Mouse (Mus musculus) forebrain, embryonic 10.5 days (tissue): ENCODE measurements at regions not wholly inside any gene's neighbourhood (a gene's known extent, or its start where the extent isn't known, plus 50 kb on each side); places are given as distances from the start of the nearest gene placed in this dataset.

Source experiments
- DNase-seq: peaks from one replicate; pipeline ENCODE4 v3.0.0-alpha.2; 2017; ENCODE audit warnings: low spot score; ENCODE audit errors: extremely low spot score
- H3K27ac ChIP-seq: fragments of 300-500 bp; sonication (generic); 2 replicates; pipeline ENCODE4 v1.5.1; 2016; ENCODE audit warnings: mild to moderate bottlenecking
- H3K27me3 ChIP-seq: fragments of 300-500 bp; sonication (generic); 2 replicates; pipeline ENCODE4 v1.6.1; 2016; ENCODE audit warnings: mild to moderate bottlenecking; ENCODE audit not compliant: poor library complexity, severe bottlenecking
- H3K36me3 ChIP-seq: fragments of 300-500 bp; sonication (generic); replicated peaks from 2 replicates; pipeline ENCODE4 v1.6.1; 2016; ENCODE audit warnings: mild to moderate bottlenecking, moderate library complexity
- H3K4me1 ChIP-seq: fragments of 300-500 bp; sonication (generic); 2 replicates; pipeline ENCODE4 v1.6.1; 2016
- H3K4me3 ChIP-seq: fragments of 300-500 bp; sonication (generic); 2 replicates; pipeline ENCODE4 v1.5.1; 2016; ENCODE audit warnings: mild to moderate bottlenecking, moderate library complexity
- H3K9me3 ChIP-seq: fragments of 300-500 bp; sonication (generic); 2 replicates; pipeline ENCODE4 v1.6.1; 2016; ENCODE audit warnings: mild to moderate bottlenecking, moderate library complexity
- WGBS: fragments of 180-500 bp; shearing (Covaris S2); methylation state at CpG from one replicate; pipeline ENCODE4 v1.1.7; 2016; 5-methylcytosine and 5-hydroxymethylcytosine counted together

GRCm38 (mm10) chr15:67048621-67049020 is 547.9 kb upstream of the Lrrc6 start:
- no peak for DNase-seq
- H3K27me3 ChIP-seq, result no peaks in the 10 kb centered on the region
- no peak overlapping the region for H3K27ac ChIP-seq
- 87% methylated on average over 4 of the region's 4 CpGs for WGBS
- H3K4me1 ChIP-seq, result peaks cover 5% of the 10 kb centered on the region
- H3K4me3 ChIP-seq, result no peak overlapping the region
- no peaks in the 10 kb centered on the region for H3K9me3 ChIP-seq
- no peaks in the 10 kb centered on the region for H3K36me3 ChIP-seq

- no peak for DNase-seq
- Histone ChIP-seq H3K4me1 (peaks cover 5% of the 10 kb centered on the region), H3K36me3 (no peaks in the 10 kb centered on the region), H3K27ac (no peak overlapping the region), H3K9me3 (no peaks in the 10 kb centered on the region), H3K27me3 (no peaks in the 10 kb centered on the region), H3K4me3 (no peak overlapping the region)
- 95% methylated on average over 5 of the region's 5 CpGs for WGBS
Observed at GRCm38 (mm10) chr15:67048148-67048547, 547.4 kb upstream of the Lrrc6 start.

- 0 out of 2 replicates have a peak overlapping the region, but pooled peaks have one; percentile 25 for H3K27ac ChIP-seq
- peaks cover 2% of the 10 kb centered on the region; the same call in 1 of the 2 replicates for H3K27me3 ChIP-seq
- no peak for DNase-seq
Observed at GRCm38 (mm10) chr15:67045920-67046804, 545.5 kb upstream of the Lrrc6 start.

GRCm38 (mm10) chr15:67045329-67045728 is 544.6 kb upstream of the Lrrc6 start:
- Histone ChIP-seq H3K4me1 (peaks cover 7% of the 10 kb centered on the region), H3K4me3 (no peak overlapping the region), H3K27me3 (peaks cover 9% of the 10 kb centered on the region; the same call in 1 of the 2 replicates), H3K36me3 (no peaks in the 10 kb centered on the region), H3K27ac (no peak overlapping the region), H3K9me3 (no peaks in the 10 kb centered on the region)
- DNase-seq, result no peak
- WGBS, result 67% methylated on average over 3 of the region's 3 CpGs

More at GRCm38 (mm10) chr15:67045920-67046804, 545.5 kb upstream of the Lrrc6 start:
- WGBS, result 85% methylated on average over 12 of the region's 12 CpGs
- no peaks in the 10 kb centered on the region for H3K9me3 ChIP-seq
- H3K36me3 ChIP-seq, result no peaks in the 10 kb centered on the region
- H3K4me1 ChIP-seq, result peaks cover 5% of the 10 kb centered on the region
- H3K4me3 ChIP-seq, result no peak overlapping the region

GRCm38 (mm10) chr15:67044806-67045205 is 544.1 kb upstream of the Lrrc6 start:
- Histone ChIP-seq H3K36me3 (no peaks in the 10 kb centered on the region), H3K4me3 (no peak overlapping the region), H3K27ac (no peak overlapping the region), H3K27me3 (peaks cover 9% of the 10 kb centered on the region; the same call in 1 of the 2 replicates), H3K9me3 (no peaks in the 10 kb centered on the region), H3K4me1 (peaks cover 12% of the 10 kb centered on the region)
- WGBS, result 89% methylated on average over 4 of the region's 4 CpGs
- no peak for DNase-seq

- Histone ChIP-seq H3K4me3 (no peak overlapping the region), H3K27me3 (peaks cover 18% of the 10 kb centered on the region), H3K9me3 (no peaks in the 10 kb centered on the region), H3K36me3 (no peaks in the 10 kb centered on the region), H3K27ac (no peak overlapping the region), H3K4me1 (peaks cover 22% of the 10 kb centered on the region)
- DNase-seq, result no peak
- WGBS, result 81% methylated on average over 2 of the region's 2 CpGs
Observed at GRCm38 (mm10) chr15:67042131-67042530, 541.4 kb upstream of the Lrrc6 start.

- H3K4me1 ChIP-seq, result peaks cover 17% of the 10 kb centered on the region
- no peaks in the 10 kb centered on the region for H3K36me3 ChIP-seq
- H3K9me3 ChIP-seq, result no peaks in the 10 kb centered on the region
- peak overlapping the region; percentile 50; the same call in 1 of the 2 replicates for H3K4me3 ChIP-seq
- no peak for DNase-seq
- 0 out of 2 replicates have a peak overlapping the region, but pooled peaks have one; percentile 80 for H3K27ac ChIP-seq
- 65% methylated on average over 12 of the region's 12 CpGs for WGBS
- H3K27me3 ChIP-seq, result peaks cover 18% of the 10 kb centered on the region
Observed at GRCm38 (mm10) chr15:67040229-67040628, 539.5 kb upstream of the Lrrc6 start.

- DNase-seq, result peak; percentile 49
- WGBS, result 7% methylated on average over 16 of the region's 16 CpGs
- H3K4me1 ChIP-seq, result peaks cover 17% of the 10 kb centered on the region
- no peaks in the 10 kb centered on the region for H3K36me3 ChIP-seq
- peaks cover 18% of the 10 kb centered on the region for H3K27me3 ChIP-seq
- no peaks in the 10 kb centered on the region for H3K9me3 ChIP-seq
- peak overlapping the region; percentile 80 for H3K27ac ChIP-seq
- peak overlapping the region; percentile 50 for H3K4me3 ChIP-seq
Observed at GRCm38 (mm10) chr15:67039421-67039907, 538.8 kb upstream of the Lrrc6 start.

GRCm38 (mm10) chr15:67037647-67038046 is 536.9 kb upstream of the Lrrc6 start:
- no peaks in the 10 kb centered on the region for H3K36me3 ChIP-seq

GRCm38 (mm10) chr15:67036341-67036740 is 535.6 kb upstream of the Lrrc6 start:
- no peaks in the 10 kb centered on the region for H3K9me3 ChIP-seq
- no peak overlapping the region for H3K4me3 ChIP-seq
- H3K27ac ChIP-seq, result no peak overlapping the region
- no peak for DNase-seq
- 78% methylated on average over 2 of the region's 2 CpGs for WGBS
- peaks cover 17% of the 10 kb centered on the region for H3K4me1 ChIP-seq
- H3K36me3 ChIP-seq, result no peaks in the 10 kb centered on the region
- H3K27me3 ChIP-seq, result peaks cover 18% of the 10 kb centered on the region

More at GRCm38 (mm10) chr15:67037647-67038046, 536.9 kb upstream of the Lrrc6 start:
- no peak overlapping the region for H3K27ac ChIP-seq
- H3K4me1 ChIP-seq, result peaks cover 17% of the 10 kb centered on the region
- peaks cover 18% of the 10 kb centered on the region for H3K27me3 ChIP-seq
- H3K9me3 ChIP-seq, result no peaks in the 10 kb centered on the region
- H3K4me3 ChIP-seq, result no peak overlapping the region
- 83% methylated on average over 4 of the region's 4 CpGs for WGBS
- no peak for DNase-seq

GRCm38 (mm10) chr15:67033936-67034335 is 533.2 kb upstream of the Lrrc6 start:
- no peak for DNase-seq
- Histone ChIP-seq H3K4me3 (no peak overlapping the region), H3K27ac (no peak overlapping the region), H3K27me3 (peaks cover 8% of the 10 kb centered on the region), H3K4me1 (peaks cover 1% of the 10 kb centered on the region), H3K36me3 (no peaks in the 10 kb centered on the region), H3K9me3 (no peaks in the 10 kb centered on the region)
- 76% methylated on average over 2 of the region's 2 CpGs for WGBS

GRCm38 (mm10) chr15:67031866-67032526 is 531.3 kb upstream of the Lrrc6 start:
- no peak for DNase-seq

GRCm38 (mm10) chr15:67030975-67031374 is 530.3 kb upstream of the Lrrc6 start:
- no peaks in the 10 kb centered on the region for H3K36me3 ChIP-seq
- H3K4me3 ChIP-seq, result no peak overlapping the region
- no peak overlapping the region for H3K27ac ChIP-seq
- no peaks in the 10 kb centered on the region for H3K27me3 ChIP-seq
- WGBS, result 89% methylated on average over 1 of the region's 1 CpGs
- no peaks in the 10 kb centered on the region for H3K4me1 ChIP-seq
- no peaks in the 10 kb centered on the region for H3K9me3 ChIP-seq
- DNase-seq, result no peak

More at GRCm38 (mm10) chr15:67031866-67032526, 531.3 kb upstream of the Lrrc6 start:
- Histone ChIP-seq H3K4me3 (no peak overlapping the region), H3K27ac (no peak overlapping the region), H3K27me3 (no peaks in the 10 kb centered on the region), H3K9me3 (no peaks in the 10 kb centered on the region), H3K4me1 (no peaks in the 10 kb centered on the region), H3K36me3 (no peaks in the 10 kb centered on the region)
- WGBS, result 88% methylated on average over 11 of the region's 11 CpGs
